Mouse (Mus musculus): ENCODE data around the gene Tmem217. TPM values are rescaled to one million over a fixed set of nuclear protein-coding genes. Genes with fewer than 3 reads are reported as not detected.

The Tmem217 gene
- polyA plus RNA-seq, 1 experiment = not detected

GRCm38 (mm10) chr17:29584306-29584705 lies 32.1 kb upstream of the Tmem217 start:
- no peak overlapping the region for H3K4me3 ChIP-seq (ENCODE audit: insufficient read depth, poor library complexity, severe bottlenecking)
- no peaks in the 10 kb centered on the region for H3K79me3 ChIP-seq (ENCODE audit: low read depth)
- H3ac ChIP-seq (ENCODE audit: control insufficient read depth, insufficient read length, low read depth) = no peak overlapping the region
- H3K27me3 ChIP-seq (ENCODE audit: control insufficient read depth, insufficient read depth, insufficient read length) = no peaks in the 10 kb centered on the region
- peaks cover 9% of the 10 kb centered on the region for H3K36me3 ChIP-seq (ENCODE audit: control insufficient read depth, insufficient read depth)
- no peaks in the 10 kb centered on the region for H3K79me2 ChIP-seq (ENCODE audit: control insufficient read depth, insufficient read depth)
- TF ChIP-seq MYOD1 (IDR thresholded peaks at IDR 0.05; ENCODE audit: control insufficient read depth, insufficient read length, low read depth) = no peak
- TF ChIP-seq FOSL1 (IDR thresholded peaks at IDR 0.05; ENCODE audit: insufficient read depth, low read length, poor library complexity, severe bottlenecking) = no peak
- no peak for TF ChIP-seq CTCF (IDR thresholded peaks at IDR 0.05; ENCODE audit: control insufficient read depth, insufficient read depth, insufficient read length)
- TF ChIP-seq MAX (IDR thresholded peaks at IDR 0.05) = no peak
- no peak for TF ChIP-seq CEBPB (IDR thresholded peaks at IDR 0.05; ENCODE audit: low read depth)

GRCm38 (mm10) chr17:29583569-29583968 lies 31.4 kb upstream of the Tmem217 start:
- Histone ChIP-seq H3K79me3 (ENCODE audit: low read depth) (no peaks in the 10 kb centered on the region), H3ac (ENCODE audit: control insufficient read depth, insufficient read length, low read depth) (no peak overlapping the region), H3K36me3 (ENCODE audit: control insufficient read depth, insufficient read depth) (peaks cover 9% of the 10 kb centered on the region), H3K4me3 (ENCODE audit: insufficient read depth, poor library complexity, severe bottlenecking) (no peak overlapping the region), H3K27me3 (ENCODE audit: control insufficient read depth, insufficient read depth, insufficient read length) (no peaks in the 10 kb centered on the region), H3K79me2 (ENCODE audit: control insufficient read depth, insufficient read depth) (no peaks in the 10 kb centered on the region)
- TF ChIP-seq CEBPB (IDR thresholded peaks at IDR 0.05; ENCODE audit: low read depth) (no peak), CTCF (IDR thresholded peaks at IDR 0.05; ENCODE audit: control insufficient read depth, insufficient read depth, insufficient read length) (no peak), MAX (IDR thresholded peaks at IDR 0.05) (no peak), FOSL1 (IDR thresholded peaks at IDR 0.05; ENCODE audit: insufficient read depth, low read length, poor library complexity, severe bottlenecking) (no peak), USF1 (IDR thresholded peaks at IDR 0.05; ENCODE audit: low read depth) (no peak), MYOD1 (IDR thresholded peaks at IDR 0.05; ENCODE audit: control insufficient read depth, insufficient read length, low read depth) (no peak), MYOG (IDR thresholded peaks at IDR 0.05; ENCODE audit: control insufficient read depth, extremely low read depth, insufficient read length) (no peak)

GRCm38 (mm10) chr17:29579579-29580126 lies 27.5 kb upstream of the Tmem217 start:
- Histone ChIP-seq H3K79me2 (ENCODE audit: control insufficient read depth, insufficient read depth) (no peaks in the 10 kb centered on the region), H3K79me3 (ENCODE audit: low read depth) (no peaks in the 10 kb centered on the region), H3K4me3 (ENCODE audit: insufficient read depth, poor library complexity, severe bottlenecking) (no peak overlapping the region), H3K27me3 (ENCODE audit: control insufficient read depth, insufficient read depth, insufficient read length) (no peaks in the 10 kb centered on the region), H3ac (ENCODE audit: control insufficient read depth, insufficient read length, low read depth) (no peak overlapping the region), H3K36me3 (ENCODE audit: control insufficient read depth, insufficient read depth) (peaks cover 9% of the 10 kb centered on the region)
- no peak for TF ChIP-seq MAX (IDR thresholded peaks at IDR 0.05)
- TF ChIP-seq USF1 (IDR thresholded peaks at IDR 0.05; ENCODE audit: low read depth) = no peak
- TF ChIP-seq MYOD1 (IDR thresholded peaks at IDR 0.05; ENCODE audit: control insufficient read depth, insufficient read length, low read depth) = no peak
- TF ChIP-seq CEBPB (IDR thresholded peaks at IDR 0.05; ENCODE audit: low read depth) = no peak
- TF ChIP-seq FOSL1 (IDR thresholded peaks at IDR 0.05; ENCODE audit: insufficient read depth, low read length, poor library complexity, severe bottlenecking) = no peak
- TF ChIP-seq MYOG (IDR thresholded peaks at IDR 0.05; ENCODE audit: control insufficient read depth, extremely low read depth, insufficient read length) = no peak
- TF ChIP-seq CTCF (IDR thresholded peaks at IDR 0.05; ENCODE audit: control insufficient read depth, insufficient read depth, insufficient read length) = no peak

- TF ChIP-seq CEBPB (IDR thresholded peaks at IDR 0.05; ENCODE audit: low read depth) (no peak), FOSL1 (IDR thresholded peaks at IDR 0.05; ENCODE audit: insufficient read depth, low read length, poor library complexity, severe bottlenecking) (no peak), MAX (IDR thresholded peaks at IDR 0.05) (no peak), USF1 (IDR thresholded peaks at IDR 0.05; ENCODE audit: low read depth) (no peak), MYOD1 (IDR thresholded peaks at IDR 0.05; ENCODE audit: control insufficient read depth, insufficient read length, low read depth) (no peak), MYOG (IDR thresholded peaks at IDR 0.05; ENCODE audit: control insufficient read depth, extremely low read depth, insufficient read length) (no peak), CTCF (IDR thresholded peaks at IDR 0.05; ENCODE audit: control insufficient read depth, insufficient read depth, insufficient read length) (no peak)
- Histone ChIP-seq H3ac (ENCODE audit: control insufficient read depth, insufficient read length, low read depth) (no peak overlapping the region), H3K27me3 (ENCODE audit: control insufficient read depth, insufficient read depth, insufficient read length) (no peaks in the 10 kb centered on the region), H3K4me3 (ENCODE audit: insufficient read depth, poor library complexity, severe bottlenecking) (no peak overlapping the region), H3K36me3 (ENCODE audit: control insufficient read depth, insufficient read depth) (no peaks in the 10 kb centered on the region), H3K79me3 (ENCODE audit: low read depth) (no peaks in the 10 kb centered on the region), H3K79me2 (ENCODE audit: control insufficient read depth, insufficient read depth) (no peaks in the 10 kb centered on the region)
These were observed 17.6 kb upstream of the Tmem217 start for GRCm38 (mm10) chr17:29569831-29570230.

GRCm38 (mm10) chr17:29568435-29568834 lies 16.2 kb upstream of the Tmem217 start:
- TF ChIP-seq CTCF (IDR thresholded peaks at IDR 0.05; ENCODE audit: control insufficient read depth, insufficient read depth, insufficient read length) (no peak), FOSL1 (IDR thresholded peaks at IDR 0.05; ENCODE audit: insufficient read depth, low read length, poor library complexity, severe bottlenecking) (no peak), MYOG (IDR thresholded peaks at IDR 0.05; ENCODE audit: control insufficient read depth, extremely low read depth, insufficient read length) (no peak)
- Histone ChIP-seq H3K27me3 (ENCODE audit: control insufficient read depth, insufficient read depth, insufficient read length) (no peaks in the 10 kb centered on the region), H3K79me3 (ENCODE audit: low read depth) (no peaks in the 10 kb centered on the region), H3K4me3 (ENCODE audit: insufficient read depth, poor library complexity, severe bottlenecking) (no peak overlapping the region), H3ac (ENCODE audit: control insufficient read depth, insufficient read length, low read depth) (no peak overlapping the region), H3K79me2 (ENCODE audit: control insufficient read depth, insufficient read depth) (no peaks in the 10 kb centered on the region), H3K36me3 (ENCODE audit: control insufficient read depth, insufficient read depth) (no peaks in the 10 kb centered on the region)

- Histone ChIP-seq H3K4me3 (ENCODE audit: insufficient read depth, poor library complexity, severe bottlenecking) (no peak overlapping the region), H3K27me3 (ENCODE audit: control insufficient read depth, insufficient read depth, insufficient read length) (no peaks in the 10 kb centered on the region), H3K36me3 (ENCODE audit: control insufficient read depth, insufficient read depth) (no peaks in the 10 kb centered on the region), H3ac (ENCODE audit: control insufficient read depth, insufficient read length, low read depth) (no peak overlapping the region), H3K79me2 (ENCODE audit: control insufficient read depth, insufficient read depth) (no peaks in the 10 kb centered on the region), H3K79me3 (ENCODE audit: low read depth) (no peaks in the 10 kb centered on the region)
- no peak for TF ChIP-seq USF1 (IDR thresholded peaks at IDR 0.05; ENCODE audit: low read depth)
- TF ChIP-seq FOSL1 (IDR thresholded peaks at IDR 0.05; ENCODE audit: insufficient read depth, low read length, poor library complexity, severe bottlenecking) = no peak
- no peak for TF ChIP-seq CEBPB (IDR thresholded peaks at IDR 0.05; ENCODE audit: low read depth)
- no peak for TF ChIP-seq MYOG (IDR thresholded peaks at IDR 0.05; ENCODE audit: control insufficient read depth, extremely low read depth, insufficient read length)
- no peak for TF ChIP-seq CTCF (IDR thresholded peaks at IDR 0.05; ENCODE audit: control insufficient read depth, insufficient read depth, insufficient read length)
- no peak for TF ChIP-seq MAX (IDR thresholded peaks at IDR 0.05)
- TF ChIP-seq MYOD1 (IDR thresholded peaks at IDR 0.05; ENCODE audit: control insufficient read depth, insufficient read length, low read depth) = no peak
These were observed 13.3 kb upstream of the Tmem217 start for GRCm38 (mm10) chr17:29565521-29565920.
